Mouse (Mus musculus) embryonic facial prominence, embryonic 13.5 days (tissue): ENCODE measurements at regions not wholly inside any gene's neighbourhood (a gene's known extent, or its start where the extent isn't known, plus 50 kb on each side); places are given as distances from the start of the nearest gene placed in this dataset.

Experiments
- ATAC-seq: fragments of 200-750 bp; cut with Nextera tagmentation; 2 replicates; pipeline ENCODE4 v1.8.0; 2017; ENCODE audit warnings: low read depth; ENCODE audit not compliant: insufficient number of reproducible peaks, insufficient read depth, low FRiP score, low TSS enrichment
- H3K27ac ChIP-seq: fragments of 300-500 bp; sonication (generic); 2 replicates; pipeline ENCODE4 v1.5.1; 2015; ENCODE audit warnings: moderate library complexity, mild to moderate bottlenecking, inconsistent platforms
- H3K27me3 ChIP-seq: fragments of 300-500 bp; sonication (generic); 2 replicates; pipeline ENCODE4 v1.6.1; 2015; ENCODE audit warnings: mild to moderate bottlenecking, inconsistent platforms
- H3K36me3 ChIP-seq: fragments of 300-500 bp; sonication (generic); 2 replicates; pipeline ENCODE4 v1.6.1; 2015; ENCODE audit warnings: mild to moderate bottlenecking, inconsistent platforms
- H3K4me1 ChIP-seq: fragments of 300-500 bp; sonication (generic); 2 replicates; pipeline ENCODE4 v1.6.1; 2015; ENCODE audit warnings: inconsistent platforms
- H3K4me2 ChIP-seq: fragments of 300-500 bp; sonication (generic); 2 replicates; pipeline ENCODE4 v1.6.1; 2015; ENCODE audit warnings: moderate library complexity, mild to moderate bottlenecking, inconsistent platforms
- H3K4me3 ChIP-seq: fragments of 300-500 bp; sonication (generic); 2 replicates; pipeline ENCODE4 v1.5.1; 2015; ENCODE audit warnings: mild to moderate bottlenecking, inconsistent platforms
- H3K9ac ChIP-seq: fragments of 300-500 bp; sonication (generic); 2 replicates; pipeline ENCODE4 v1.6.1; 2015; ENCODE audit warnings: mild to moderate bottlenecking, inconsistent platforms
- H3K9me3 ChIP-seq: fragments of 300-500 bp; sonication (generic); 2 replicates; pipeline ENCODE4 v1.6.1; 2016; ENCODE audit warnings: inconsistent platforms
- WGBS: fragments of 180-500 bp; shearing (Covaris S2); methylation state at CpG from one replicate; pipeline ENCODE4 v1.1.7; 2015; ENCODE audit warnings: mixed read lengths; 5-methylcytosine and 5-hydroxymethylcytosine counted together

DNA sequence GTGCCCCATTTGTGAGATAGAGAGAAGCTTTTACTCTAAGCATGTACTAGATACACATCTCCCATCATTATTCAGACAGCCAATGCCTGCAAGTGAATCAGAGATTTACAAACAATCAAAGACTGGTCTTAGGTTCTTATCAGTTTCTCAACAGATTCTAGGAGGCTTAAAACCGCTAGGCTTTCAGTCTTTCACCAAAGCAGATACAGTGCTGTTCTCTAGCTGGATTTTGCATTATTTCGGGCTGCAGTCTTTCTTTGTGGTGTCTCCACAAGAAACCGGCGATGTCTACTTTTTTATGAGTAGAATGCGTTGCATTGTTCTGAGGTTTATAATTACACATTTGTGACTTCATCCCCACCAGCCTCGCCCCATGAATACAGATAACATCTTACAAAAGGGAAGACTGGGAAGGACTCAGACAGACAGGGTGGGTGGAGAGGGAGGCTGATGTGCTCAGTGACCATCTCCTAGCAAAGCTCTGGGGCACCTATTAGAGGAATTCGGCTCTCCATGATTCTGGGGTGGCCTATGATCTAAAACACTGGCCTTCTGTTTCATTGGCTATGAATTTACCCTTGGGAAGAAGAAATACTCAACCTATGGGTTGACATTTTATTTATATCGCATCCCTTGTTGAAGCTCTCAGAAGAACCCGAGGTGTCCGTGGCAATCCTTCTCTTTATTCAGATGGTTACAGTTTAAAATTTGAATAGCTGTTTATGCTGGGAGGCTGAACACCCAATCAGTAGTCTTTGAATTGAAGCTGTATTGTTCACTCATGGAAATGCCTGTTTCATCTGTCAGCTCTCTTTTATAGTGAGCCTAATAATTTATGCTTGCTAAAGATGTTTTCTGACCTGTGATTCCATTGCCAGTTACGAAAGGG lies 343.8 kb downstream of the Tmem161b start:
- Histone ChIP-seq H3K4me1 (no peaks in the 10 kb centered on the region), H3K9me3 (no peaks in the 10 kb centered on the region), H3K9ac (no peak overlapping the region), H3K4me2 (no peak overlapping the region), H3K27ac (no peak overlapping the region), H3K27me3 (no peaks in the 10 kb centered on the region), H3K4me3 (no peak overlapping the region), H3K36me3 (no peaks in the 10 kb centered on the region)
- ATAC-seq, result no peak
- WGBS, result 87% methylated on average over 11 of the region's 11 CpGs

DNA sequence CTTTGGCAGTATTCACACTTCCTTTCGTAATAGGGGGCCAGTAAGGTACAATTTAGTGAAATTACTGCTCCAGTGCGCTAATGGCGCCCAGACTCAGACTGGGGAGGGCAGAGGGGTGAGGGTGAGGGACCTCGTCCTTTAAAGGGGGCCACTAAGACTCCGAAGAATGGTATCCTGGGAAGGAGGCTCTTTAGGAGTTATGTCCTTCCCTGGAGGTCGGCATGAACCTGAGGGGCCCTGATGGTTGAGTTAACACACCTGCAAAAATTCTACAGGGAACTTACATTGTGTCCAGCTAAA lies 344.4 kb downstream of the Tmem161b start:
- 85% methylated on average over 6 of the region's 6 CpGs for WGBS
- H3K9ac ChIP-seq, result no peak overlapping the region

DNA sequence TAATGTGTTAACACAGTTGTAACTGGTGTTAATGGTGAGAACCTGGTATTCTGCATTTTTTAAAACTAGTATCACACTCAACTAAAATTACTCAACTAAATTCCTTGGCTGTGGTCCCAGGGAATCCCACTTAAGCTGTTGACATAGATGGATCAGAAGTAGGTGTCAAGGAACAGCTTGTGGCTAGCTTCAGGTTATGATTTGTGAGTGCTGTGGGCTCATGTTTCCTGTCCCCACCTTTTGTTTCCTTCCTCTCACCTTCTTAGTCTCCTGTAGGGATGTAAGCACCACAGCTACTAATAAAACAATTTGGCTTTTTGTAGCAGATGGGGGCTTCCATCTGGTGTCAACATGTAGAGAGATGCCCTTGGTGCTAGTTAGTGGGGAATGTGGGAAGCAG lies 347.3 kb downstream of the Tmem161b start:
- Histone ChIP-seq H3K36me3 (no peaks in the 10 kb centered on the region), H3K9ac (no peak overlapping the region), H3K4me3 (no peak overlapping the region), H3K9me3 (no peaks in the 10 kb centered on the region), H3K27me3 (no peaks in the 10 kb centered on the region), H3K4me2 (no peak overlapping the region), H3K4me1 (no peaks in the 10 kb centered on the region), H3K27ac (no peak overlapping the region)
- no peak for ATAC-seq

More for the DNA sequence above, 344.4 kb downstream of the Tmem161b start:
- Histone ChIP-seq H3K4me3 (no peak overlapping the region), H3K4me1 (no peaks in the 10 kb centered on the region), H3K4me2 (no peak overlapping the region), H3K36me3 (no peaks in the 10 kb centered on the region), H3K27ac (no peak overlapping the region), H3K9me3 (no peaks in the 10 kb centered on the region), H3K27me3 (no peaks in the 10 kb centered on the region)
- no peak for ATAC-seq

DNA sequence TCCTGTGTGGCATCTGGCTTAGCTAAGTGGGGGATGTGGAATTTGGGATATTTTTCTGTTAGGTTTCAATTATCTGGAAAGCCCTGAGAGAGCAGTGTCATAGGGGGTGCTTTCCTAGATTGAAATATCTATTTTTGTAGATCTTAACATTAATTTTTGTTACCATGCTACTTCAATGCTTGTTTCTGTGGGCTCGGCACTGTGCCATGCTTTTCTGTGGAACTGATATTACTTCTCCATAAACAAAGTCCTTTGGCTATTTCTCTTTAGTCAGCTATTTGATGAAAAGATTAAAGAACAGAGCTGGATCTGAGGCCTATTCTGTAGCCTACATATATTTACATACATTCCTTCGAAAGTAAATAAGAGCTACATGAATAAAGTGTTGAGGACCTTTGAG lies 348.1 kb downstream of the Tmem161b start:
- H3K27me3 ChIP-seq, result no peaks in the 10 kb centered on the region
- no peaks in the 10 kb centered on the region for H3K4me1 ChIP-seq
- no peak for ATAC-seq
- no peaks in the 10 kb centered on the region for H3K36me3 ChIP-seq
- H3K4me2 ChIP-seq, result no peak overlapping the region
- H3K9ac ChIP-seq, result no peak overlapping the region
- H3K4me3 ChIP-seq, result no peak overlapping the region
- no peaks in the 10 kb centered on the region for H3K9me3 ChIP-seq
- WGBS, result 88% methylated on average over 2 of the region's 2 CpGs
- H3K27ac ChIP-seq, result no peak overlapping the region

DNA sequence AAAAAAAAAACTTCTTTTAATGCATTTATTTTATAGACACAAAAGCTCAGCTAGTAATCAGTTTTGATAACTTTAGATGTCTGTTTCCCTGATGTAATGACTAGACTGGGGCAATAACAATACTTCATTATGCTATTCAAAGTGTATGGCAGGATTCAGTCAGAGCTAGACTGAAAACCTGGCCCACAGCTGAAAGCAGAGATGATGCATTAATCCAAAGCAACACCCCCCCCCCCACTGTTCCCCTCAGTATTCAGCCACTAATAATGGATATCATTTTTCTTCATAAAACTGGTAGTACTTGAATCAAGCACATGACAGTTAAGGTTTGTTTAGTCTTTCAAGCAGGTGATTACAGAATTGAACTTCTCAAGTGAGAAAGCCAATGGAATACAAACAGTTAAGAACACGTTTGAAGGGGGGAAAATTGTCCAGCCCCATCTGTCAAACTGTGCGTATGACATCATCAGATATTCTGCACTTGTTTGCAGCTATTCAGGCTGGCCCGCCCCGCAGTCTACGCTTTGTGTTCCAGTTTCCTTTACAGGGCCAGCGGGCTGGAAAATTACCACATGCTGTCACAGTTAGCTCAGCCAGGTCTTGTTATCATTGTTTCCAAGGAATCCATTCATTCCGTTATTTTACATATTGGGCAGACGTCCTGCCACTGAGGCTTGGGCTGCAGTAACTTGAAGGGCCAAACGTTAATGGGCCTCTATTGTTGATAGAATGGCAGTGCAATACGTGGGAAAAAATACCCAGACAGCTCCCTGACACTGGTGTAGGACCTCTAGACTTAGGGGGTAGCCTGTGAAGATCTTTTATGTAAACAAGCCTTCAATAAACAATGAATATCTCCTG lies 349.1 kb downstream of the Tmem161b start:
- H3K9ac ChIP-seq, result no peak overlapping the region
- H3K27me3 ChIP-seq, result no peaks in the 10 kb centered on the region
- peak; percentile 48; the same call in 1 of the 2 replicates for ATAC-seq
- H3K4me3 ChIP-seq, result no peak overlapping the region
- no peaks in the 10 kb centered on the region for H3K4me1 ChIP-seq
- no peak overlapping the region for H3K4me2 ChIP-seq
- WGBS, result 36% methylated on average over 10 of the region's 10 CpGs
- no peak overlapping the region for H3K27ac ChIP-seq
- H3K9me3 ChIP-seq, result no peaks in the 10 kb centered on the region
- no peaks in the 10 kb centered on the region for H3K36me3 ChIP-seq

DNA sequence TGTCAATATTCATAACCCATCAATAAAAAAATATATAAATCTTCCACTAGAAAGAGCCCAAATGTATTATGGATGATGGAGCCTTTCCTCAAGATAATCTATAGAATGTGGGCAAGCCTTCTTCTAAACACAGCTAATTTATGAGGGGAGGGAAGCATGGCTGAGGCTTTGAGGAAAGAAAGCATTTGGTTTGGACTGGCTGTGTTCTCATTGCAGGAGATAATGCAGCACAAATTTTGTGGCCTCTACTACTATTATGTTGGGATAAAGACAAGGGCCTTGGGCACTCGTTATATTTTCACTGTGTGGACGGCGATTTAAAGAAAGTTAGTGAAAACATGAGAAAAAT lies 349.7 kb downstream of the Tmem161b start:
- 91% methylated on average over 3 of the region's 3 CpGs for WGBS
- no peak overlapping the region for H3K27ac ChIP-seq
- H3K9ac ChIP-seq, result no peak overlapping the region
- H3K4me2 ChIP-seq, result no peak overlapping the region
- ATAC-seq, result no peak
- no peaks in the 10 kb centered on the region for H3K36me3 ChIP-seq
- no peaks in the 10 kb centered on the region for H3K9me3 ChIP-seq
- no peaks in the 10 kb centered on the region for H3K4me1 ChIP-seq
- no peak overlapping the region for H3K4me3 ChIP-seq
- H3K27me3 ChIP-seq, result no peaks in the 10 kb centered on the region

DNA sequence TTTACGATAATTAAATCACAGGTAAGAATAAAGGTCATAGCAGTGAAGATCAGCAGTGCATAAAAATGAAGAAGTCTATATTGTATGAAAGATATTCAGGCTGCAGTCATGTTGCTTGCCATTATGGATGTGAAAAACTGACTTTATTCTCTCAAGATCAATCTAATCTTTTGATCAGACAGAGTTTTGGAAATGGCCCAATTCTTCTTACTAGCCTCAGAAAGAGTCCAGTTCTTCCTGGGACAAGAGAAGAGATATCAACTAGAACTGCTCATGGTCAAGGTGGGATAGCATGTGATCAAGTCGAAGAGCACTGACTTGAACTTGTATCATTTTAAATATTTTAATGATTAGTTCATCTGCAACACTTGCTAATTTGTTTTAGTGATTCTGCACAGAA lies 350.1 kb downstream of the Tmem161b start:
- 85% methylated on average over 2 of the region's 2 CpGs for whole genome bisulfite sequencing
- Histone ChIP-seq H3K27me3 (no peaks in the 10 kb centered on the region), H3K36me3 (no peaks in the 10 kb centered on the region), H3K9me3 (no peaks in the 10 kb centered on the region), H3K27ac (no peak overlapping the region), H3K4me1 (no peaks in the 10 kb centered on the region), H3K4me3 (no peak overlapping the region), H3K4me2 (no peak overlapping the region), H3K9ac (no peak overlapping the region)
- no peak for ATAC-seq

DNA sequence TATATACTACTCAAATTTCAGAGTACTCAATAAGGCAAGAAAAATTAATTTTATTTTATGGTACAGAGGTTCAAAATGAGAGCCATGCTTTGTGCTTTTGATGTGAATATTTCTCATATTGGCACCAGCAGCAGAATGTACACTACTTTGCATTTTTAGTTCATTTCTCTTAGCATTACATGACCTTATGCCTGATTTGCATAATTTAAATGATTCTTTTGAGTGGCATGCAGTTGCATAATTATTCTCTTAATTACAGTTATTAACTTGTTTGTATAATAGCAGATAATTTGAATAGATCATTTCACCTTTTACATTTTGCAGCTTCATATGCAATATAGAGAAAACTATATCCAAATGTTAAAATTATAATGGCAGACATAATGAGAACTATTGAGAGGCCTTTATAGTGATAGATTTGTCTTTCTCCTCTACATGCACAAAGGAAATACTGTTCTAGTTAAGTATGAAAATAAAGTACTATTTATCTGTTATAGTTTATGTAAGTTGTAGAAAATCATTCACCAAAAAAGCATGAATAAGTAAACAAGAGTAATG lies 374.6 kb downstream of the Tmem161b start:
- no peak for ATAC-seq
- H3K27me3 ChIP-seq, result no peaks in the 10 kb centered on the region
- H3K9me3 ChIP-seq, result no peaks in the 10 kb centered on the region
- H3K4me3 ChIP-seq, result no peak overlapping the region
- no peaks in the 10 kb centered on the region for H3K4me1 ChIP-seq
- no peak overlapping the region for H3K9ac ChIP-seq
- no peak overlapping the region for H3K4me2 ChIP-seq
- no peaks in the 10 kb centered on the region for H3K36me3 ChIP-seq
- no peak overlapping the region for H3K27ac ChIP-seq

DNA sequence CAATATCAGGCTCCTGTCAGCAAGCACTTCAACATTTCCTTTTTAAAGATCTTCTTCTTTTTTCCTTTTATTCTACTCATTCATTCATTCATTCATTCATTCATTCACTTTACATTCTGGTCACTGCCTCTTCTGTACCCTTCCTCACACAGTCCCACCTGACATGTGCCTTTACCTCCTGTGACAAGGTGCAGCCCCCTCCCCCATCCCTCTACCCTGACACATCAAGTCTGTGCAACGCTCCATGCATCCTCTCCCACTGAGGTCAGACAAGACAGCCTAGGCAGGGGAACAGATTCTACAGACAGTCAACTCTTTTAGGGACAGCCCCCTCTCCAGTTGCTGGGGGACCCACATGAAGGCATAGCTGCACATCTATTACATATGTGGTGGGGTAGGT lies 380.5 kb downstream of the Tmem161b start:
- Histone ChIP-seq H3K27ac (no peak overlapping the region), H3K9me3 (no peaks in the 10 kb centered on the region), H3K4me1 (no peaks in the 10 kb centered on the region), H3K4me2 (no peak overlapping the region), H3K4me3 (no peak overlapping the region), H3K36me3 (no peaks in the 10 kb centered on the region), H3K9ac (no peak overlapping the region), H3K27me3 (no peaks in the 10 kb centered on the region)
- 90% methylated on average over 1 of the region's 1 CpGs for WGBS
- no peak for ATAC-seq

DNA sequence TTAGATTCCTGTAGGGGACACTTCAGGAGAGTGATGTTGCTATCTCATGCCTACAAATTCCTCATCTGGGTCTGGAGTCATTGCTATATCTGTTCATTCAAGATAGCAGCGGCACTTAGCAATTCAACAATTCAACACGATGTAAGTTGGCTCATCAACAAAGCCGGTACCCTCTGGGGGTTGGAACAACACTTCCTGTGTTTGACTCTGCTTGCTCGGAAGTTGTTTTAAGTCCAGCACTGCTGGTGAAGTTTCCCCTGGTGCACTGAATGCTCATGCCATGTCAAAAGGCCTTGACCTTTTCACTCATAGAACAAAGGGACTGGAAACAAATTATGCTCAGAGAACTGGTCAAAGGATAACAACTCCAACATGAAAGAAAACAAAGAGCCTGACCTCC lies 390.4 kb downstream of the Tmem161b start:
- ATAC-seq, result no peak
- no peaks in the 10 kb centered on the region for H3K36me3 ChIP-seq

DNA sequence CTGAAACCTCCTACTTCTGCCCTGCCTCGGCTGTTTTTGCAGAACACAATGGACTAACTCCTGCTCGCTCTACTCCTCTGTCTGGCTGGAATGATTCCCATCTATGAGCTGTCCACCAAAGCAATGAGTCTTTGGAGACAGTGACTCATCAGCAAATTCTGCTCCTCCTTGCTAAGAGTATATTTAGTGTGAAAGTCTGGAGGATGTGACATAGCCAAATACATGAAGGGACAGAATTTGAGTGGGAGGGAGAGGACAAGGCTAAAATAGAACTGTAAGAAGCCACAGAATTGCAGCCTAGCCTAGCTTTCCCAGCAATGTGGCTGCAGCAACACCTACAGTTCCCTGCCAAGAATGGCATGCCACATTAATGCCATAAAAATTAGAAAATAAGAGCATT lies 390.9 kb downstream of the Tmem161b start:
- H3K36me3 ChIP-seq, result no peaks in the 10 kb centered on the region
- no peak overlapping the region for H3K4me3 ChIP-seq
- no peaks in the 10 kb centered on the region for H3K27me3 ChIP-seq
- H3K4me1 ChIP-seq, result no peaks in the 10 kb centered on the region
- H3K9ac ChIP-seq, result no peak overlapping the region
- H3K4me2 ChIP-seq, result no peak overlapping the region
- no peak for ATAC-seq
- no peak overlapping the region for H3K27ac ChIP-seq
- H3K9me3 ChIP-seq, result no peaks in the 10 kb centered on the region
- 42% methylated on average over 2 of the region's 2 CpGs for WGBS

More for the DNA sequence above, 390.4 kb downstream of the Tmem161b start:
- Histone ChIP-seq H3K9me3 (no peaks in the 10 kb centered on the region), H3K27me3 (no peaks in the 10 kb centered on the region), H3K4me3 (no peak overlapping the region), H3K4me1 (no peaks in the 10 kb centered on the region), H3K27ac (no peak overlapping the region), H3K4me2 (no peak overlapping the region), H3K9ac (no peak overlapping the region)
- WGBS, result 17% methylated on average over 4 of the region's 4 CpGs

DNA sequence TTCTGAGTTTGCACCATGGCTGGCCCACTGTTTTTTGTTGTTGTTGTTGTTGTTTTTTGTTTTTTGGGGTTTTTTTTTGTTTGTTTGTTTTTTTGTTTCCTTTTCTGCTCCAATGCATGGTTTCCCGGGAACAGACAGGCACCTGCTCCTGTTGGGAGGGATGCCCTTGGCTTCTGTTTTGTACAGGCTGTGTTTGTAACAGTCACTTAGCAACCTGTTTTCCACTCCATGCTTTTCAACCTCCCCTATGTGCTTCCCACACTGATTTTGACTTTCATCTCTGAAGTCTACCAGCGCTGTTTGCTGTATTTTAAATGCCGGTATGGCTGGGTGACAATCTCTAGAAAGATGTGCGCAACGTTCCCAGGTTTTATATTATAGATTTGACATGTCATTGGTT lies 402.6 kb downstream of the Tmem161b start:
- Histone ChIP-seq H3K4me1 (no peaks in the 10 kb centered on the region), H3K4me2 (no peak overlapping the region), H3K9me3 (no peaks in the 10 kb centered on the region), H3K9ac (no peak overlapping the region), H3K4me3 (no peak overlapping the region), H3K36me3 (no peaks in the 10 kb centered on the region), H3K27me3 (no peaks in the 10 kb centered on the region), H3K27ac (no peak overlapping the region)
- no peak for ATAC-seq
- 92% methylated on average over 5 of the region's 5 CpGs for WGBS
